23 mouse cellular contexts compared by ENCODE assay signal in genomic region chr2:145373803-145374202, GRCm38 (mm10).
DNase-seq lines count a peak whose midpoint lies in the region; ATAC-seq lines count a peak whose summit lies in the region.
"Had no signal": no experiment of that assay in that cellular context is flagged by ENCODE, and none has a peak within 500 bp of the region (broad histone marks: within the 10 kb centered on the region; RNA-seq: fewer than 3 reads in every experiment).

No protein-coding gene starts in this region.

- H3K36me3 ChIP-seq in limb, embryonic 12.5 days: no peaks in the 10 kb centered on the region
- no peaks in the 10 kb centered on the region for H3K36me3 ChIP-seq in limb, embryonic 10.5 days
- H3K36me3 ChIP-seq in hindbrain, embryonic 14.5 days (replicated peaks; ENCODE audit: control insufficient read depth, insufficient read depth): no peaks in the 10 kb centered on the region
- H3K36me3 ChIP-seq in hindbrain, embryonic 15.5 days: no peaks in the 10 kb centered on the region
- H3K36me3 ChIP-seq in midbrain, embryonic 16.5 days (ENCODE audit: control insufficient read depth, insufficient read depth, low read length): no peaks in the 10 kb centered on the region
- H3K36me3 ChIP-seq: embryonic facial prominence, embryonic 12.5 days; kidney, embryonic 15.5 days had no signal

- no peaks in the 10 kb centered on the region for H3K27me3 ChIP-seq in limb, embryonic 12.5 days
- H3K27me3 ChIP-seq in limb, embryonic 10.5 days (ENCODE audit: low read depth, poor library complexity, severe bottlenecking): no peaks in the 10 kb centered on the region
- no peaks in the 10 kb centered on the region for H3K27me3 ChIP-seq in hindbrain, embryonic 14.5 days (ENCODE audit: control insufficient read depth, insufficient read depth, low read length)
- H3K27me3 ChIP-seq in hindbrain, embryonic 15.5 days: no peaks in the 10 kb centered on the region
- H3K27me3 ChIP-seq in midbrain, embryonic 16.5 days (ENCODE audit: control insufficient read depth, insufficient read depth, low read depth, low read length): no peaks in the 10 kb centered on the region
- H3K27me3 ChIP-seq: embryonic facial prominence, embryonic 12.5 days; kidney, embryonic 15.5 days had no signal

- WGBS in limb, embryonic 12.5 days: 72% methylated on average over 5 of the region's 5 CpGs
- WGBS in limb, embryonic 10.5 days: 94% methylated on average over 5 of the region's 5 CpGs
- WGBS in hindbrain, embryonic 14.5 days: 60% methylated on average over 5 of the region's 5 CpGs
- 61% methylated on average over 5 of the region's 5 CpGs for WGBS in hindbrain, embryonic 15.5 days
- whole genome bisulfite sequencing in midbrain, embryonic 16.5 days: 56% methylated on average over 5 of the region's 5 CpGs

- no peak overlapping the region for H3K27ac ChIP-seq in limb, embryonic 12.5 days
- no peak overlapping the region for H3K27ac ChIP-seq in limb, embryonic 10.5 days
- H3K27ac ChIP-seq in hindbrain, embryonic 14.5 days: no peak overlapping the region
- no peak overlapping the region for H3K27ac ChIP-seq in hindbrain, embryonic 15.5 days (replicated peaks)
- H3K27ac ChIP-seq in midbrain, embryonic 16.5 days (ENCODE audit: low read length): no peak overlapping the region
- H3K27ac ChIP-seq: embryonic facial prominence, embryonic 12.5 days; kidney, embryonic 15.5 days had no signal

- no peaks in the 10 kb centered on the region for H3K9me3 ChIP-seq in limb, embryonic 12.5 days
- H3K9me3 ChIP-seq in limb, embryonic 10.5 days (replicated peaks): no peaks in the 10 kb centered on the region
- no peaks in the 10 kb centered on the region for H3K9me3 ChIP-seq in hindbrain, embryonic 14.5 days (ENCODE audit: control insufficient read depth, low read length)
- H3K9me3 ChIP-seq in hindbrain, embryonic 15.5 days: no peaks in the 10 kb centered on the region
- H3K9me3 ChIP-seq in midbrain, embryonic 16.5 days (replicated peaks; ENCODE audit: control insufficient read depth, low read length, poor library complexity, severe bottlenecking): no peaks in the 10 kb centered on the region
- H3K9me3 ChIP-seq: embryonic facial prominence, embryonic 12.5 days; kidney, embryonic 15.5 days had no signal

- intact Hi-C loops in left cerebral cortex, postnatal 36 days (cut with DNase I): no loop called here

- H3K4me1 ChIP-seq in limb, embryonic 12.5 days (replicated peaks): no peaks in the 10 kb centered on the region
- no peaks in the 10 kb centered on the region for H3K4me1 ChIP-seq in limb, embryonic 10.5 days
- H3K4me1 ChIP-seq in hindbrain, embryonic 14.5 days (replicated peaks; ENCODE audit: control insufficient read depth, insufficient read depth, low read length): 0 out of 2 replicates have a peak, but pooled peaks cover 3% of the 10 kb centered on the region
- no peaks in the 10 kb centered on the region for H3K4me1 ChIP-seq in hindbrain, embryonic 15.5 days (replicated peaks)
- no peaks in the 10 kb centered on the region for H3K4me1 ChIP-seq in midbrain, embryonic 16.5 days (ENCODE audit: control insufficient read depth, insufficient read depth, low read length)
- H3K4me1 ChIP-seq: embryonic facial prominence, embryonic 12.5 days; kidney, embryonic 15.5 days had no signal

- H3K4me3 ChIP-seq in limb, embryonic 12.5 days (replicated peaks): no peak overlapping the region
- no peak overlapping the region for H3K4me3 ChIP-seq in limb, embryonic 10.5 days
- H3K4me3 ChIP-seq in hindbrain, embryonic 14.5 days (replicated peaks; ENCODE audit: low read length): no peak overlapping the region
- H3K4me3 ChIP-seq in hindbrain, embryonic 15.5 days: no peak overlapping the region
- no peak overlapping the region for H3K4me3 ChIP-seq in midbrain, embryonic 16.5 days (ENCODE audit: low read depth, low read length)
- H3K4me3 ChIP-seq: embryonic facial prominence, embryonic 12.5 days; erythroblast, embryonic 14.5 days; kidney, embryonic 15.5 days had no signal

- no peak overlapping the region for H3K4me2 ChIP-seq in limb, embryonic 12.5 days
- H3K4me2 ChIP-seq in hindbrain, embryonic 14.5 days (replicated peaks): no peak overlapping the region
- no peak overlapping the region for H3K4me2 ChIP-seq in hindbrain, embryonic 15.5 days
- no peak overlapping the region for H3K4me2 ChIP-seq in midbrain, embryonic 16.5 days (ENCODE audit: low read length)
- H3K4me2 ChIP-seq: embryonic facial prominence, embryonic 12.5 days; heart, embryonic 11.5 days; kidney, embryonic 15.5 days; liver, embryonic 11.5 days had no signal

- ATAC-seq in limb, embryonic 12.5 days (ENCODE audit: insufficient number of reproducible peaks, insufficient read depth, low FRiP score, low TSS enrichment, low read depth): peak; percentile 42; the same call in 1 of the 2 replicates
- peak; percentile 40; the same call in 1 of the 2 replicates for ATAC-seq in hindbrain, embryonic 14.5 days (ENCODE audit: low FRiP score)
- 0 out of 2 replicates have a peak, but pooled peaks have one; percentile 38 for ATAC-seq in hindbrain, embryonic 15.5 days (ENCODE audit: low FRiP score, low read depth)
- ATAC-seq in midbrain, embryonic 16.5 days: 0 out of 2 replicates have a peak, but pooled peaks have one; percentile 39
- ATAC-seq: activated CD4-positive, CD25-positive, alpha-beta regulatory T cell, adult 4 months; forebrain, embryonic 14.5 days; intestine, postnatal 0 days; liver, postnatal 0 days had no signal

- no peak overlapping the region for H3K9ac ChIP-seq in limb, embryonic 12.5 days (replicated peaks)
- no peak overlapping the region for H3K9ac ChIP-seq in hindbrain, embryonic 14.5 days
- no peak overlapping the region for H3K9ac ChIP-seq in hindbrain, embryonic 15.5 days
- no peak overlapping the region for H3K9ac ChIP-seq in midbrain, embryonic 16.5 days (ENCODE audit: low read depth, low read length)
- H3K9ac ChIP-seq: embryonic facial prominence, embryonic 12.5 days; kidney, embryonic 15.5 days; liver, postnatal 0 days had no signal

- DNase-seq in limb, embryonic 10.5 days (ENCODE audit: low spot score): no peak
- DNase-seq in hindbrain, embryonic 14.5 days (ENCODE audit: low spot score): no peak
- no peak for DNase-seq in left cerebral cortex, postnatal 36 days (ENCODE audit: low spot score in 2 of 2)
- DNase-seq in layer of hippocampus, postnatal 25 days (ENCODE audit: extremely low spot score in 1 of 2, low spot score in 1 of 2): no peak
- no peak for DNase-seq in ovary, adult 18-20 months (ENCODE audit: low spot score)
- DNase-seq: adrenal gland, adult 8-10 months; cerebellum, adult 18-20 months; cerebellum, postnatal 14 days; kidney, postnatal 36 days; liver, postnatal 0 days; lung, postnatal 10 days; thymus, postnatal 14 days had no signal
